Mouse (Mus musculus) lung, embryonic 16.5 days (tissue): ENCODE measurements around the gene Mslnl. TPM values are rescaled to one million over a fixed set of nuclear protein-coding genes. Genes with fewer than 3 reads are reported as not detected.

Experiments used
- ATAC-seq: fragments of 200-750 bp; cut with Nextera tagmentation; 2 replicates; pipeline ENCODE4 v1.8.0; 2017; ENCODE audit warnings: low read depth, mild to moderate bottlenecking, moderate library complexity
- H3K27ac ChIP-seq: fragments of 300-500 bp; sonication (generic); 2 replicates; pipeline ENCODE4 v1.5.1; 2014; ENCODE audit warnings: mild to moderate bottlenecking, control low read depth, low read length
- H3K27me3 ChIP-seq: fragments of 300-500 bp; sonication (generic); 2 replicates; pipeline ENCODE4 v1.6.1; 2014; ENCODE audit warnings: low read depth, low read length, mixed read lengths; ENCODE audit not compliant: control insufficient read depth, insufficient read depth
- H3K36me3 ChIP-seq: fragments of 300-500 bp; sonication (generic); 2 replicates; pipeline ENCODE4 v1.6.1; 2014; ENCODE audit warnings: low read length; ENCODE audit not compliant: control insufficient read depth, insufficient read depth
- H3K4me1 ChIP-seq: fragments of 300-500 bp; sonication (generic); replicated peaks from 2 replicates; pipeline ENCODE4 v1.6.1; 2014; ENCODE audit warnings: low read length, mixed read lengths; ENCODE audit not compliant: control insufficient read depth, insufficient read depth
- H3K4me2 ChIP-seq: fragments of 300-500 bp; sonication (generic); 2 replicates; pipeline ENCODE4 v1.6.1; 2014; ENCODE audit warnings: low read depth, low read length, control low read depth
- H3K4me3 ChIP-seq: fragments of 300-500 bp; sonication (generic); 2 replicates; pipeline ENCODE4 v1.5.1; 2014; ENCODE audit warnings: mild to moderate bottlenecking, low read length, control low read depth
- H3K9ac ChIP-seq: fragments of 300-500 bp; sonication (generic); 2 replicates; pipeline ENCODE4 v1.6.1; 2014; ENCODE audit warnings: low read length, control low read depth
- H3K9me3 ChIP-seq: fragments of 300-500 bp; sonication (generic); 2 replicates; pipeline ENCODE4 v1.6.1; 2016; ENCODE audit warnings: low read length; ENCODE audit not compliant: control insufficient read depth
- WGBS: fragments of 180-500 bp; shearing (Covaris S2); extraction: QIAGEN DNeasy Blood & Tissue Kit; methylation state at CpG from one replicate; pipeline ENCODE4 v1.1.7; 2014; 5-methylcytosine and 5-hydroxymethylcytosine counted together
- polyA plus RNA-seq: library from polyadenylated mRNA; unstranded; fragments of >200 nt; fragmentation: Nextera tagmentation; extraction: Ambion mirVana; gene quantifications from 2 replicates; pipeline ENCODE4 v1.2.1, GENCODE M21; 2015

Mslnl gene
- polyA plus RNA-seq, 1 experiment from 2014 or later: 1.4 TPM

GRCm38 (mm10) chr17:25773549-25774120 lies 37.8 kb downstream of the Mslnl start, which contains the start of gene Narfl:
Gene Narfl, plus strand, starts transcription at chr17:25773776.
- H3K4me3 ChIP-seq: peak within 1 kb of the TSS; percentile 64
- no peak within 1 kb of the TSS for H3K27ac ChIP-seq
- H3K36me3 ChIP-seq: 0 out of 2 replicates have a peak, but pooled peaks cover 2% of the 10 kb centered on the region
- peaks cover 7% of the 10 kb centered on the region for H3K4me1 ChIP-seq
- peak within 1 kb of the TSS; percentile 88 for H3K4me2 ChIP-seq
- no peaks in the 10 kb centered on the region for H3K27me3 ChIP-seq
- under 1% methylated on average over 37 of the region's 37 CpGs for WGBS
- peak; percentile 92 for ATAC-seq
- H3K9ac ChIP-seq: peak within 1 kb of the TSS; percentile 84
- H3K9me3 ChIP-seq: no peaks in the 10 kb centered on the region

DNA sequence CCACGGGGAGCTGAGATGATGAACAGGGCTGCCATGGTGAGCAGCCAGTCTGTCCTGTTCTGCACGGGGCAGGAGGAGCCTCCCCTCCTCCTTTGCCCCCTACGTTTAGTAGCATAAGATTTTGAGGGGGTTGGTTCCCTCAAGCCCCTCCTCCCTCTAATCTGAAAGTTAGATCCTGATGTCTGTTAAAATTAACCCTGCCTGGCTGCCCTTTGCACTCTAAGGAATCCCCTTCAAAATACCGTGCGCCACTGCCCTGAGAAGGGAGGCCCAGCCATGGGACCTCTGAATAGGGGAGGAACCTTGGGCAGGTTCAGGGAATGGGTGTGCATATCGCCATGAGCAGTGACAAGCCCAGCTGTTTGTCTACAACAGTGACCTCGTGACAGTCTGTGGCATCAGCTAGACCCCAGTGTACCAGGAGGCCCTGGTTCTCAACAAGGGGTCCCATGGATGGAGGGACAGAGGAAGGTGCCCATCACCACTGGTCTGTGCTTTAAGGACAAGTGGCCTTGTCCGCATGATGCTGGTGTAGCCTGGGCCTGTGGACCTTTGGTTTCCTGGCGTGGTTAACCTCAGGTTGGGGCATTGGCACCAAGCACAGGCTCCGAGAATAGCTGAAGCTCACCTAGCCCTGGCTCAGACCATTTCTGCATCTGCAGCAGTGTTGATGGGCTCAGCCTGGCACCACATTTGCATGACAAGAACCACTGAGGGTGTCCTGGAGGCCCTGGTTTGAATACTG lies 39.6 kb downstream of the Mslnl start:
- WGBS: 71% methylated on average over 10 of the region's 10 CpGs
- ATAC-seq: no peak
- Histone ChIP-seq H3K4me2 (no peak overlapping the region), H3K36me3 (peaks cover 10% of the 10 kb centered on the region), H3K27me3 (no peaks in the 10 kb centered on the region), H3K27ac (no peak overlapping the region), H3K9ac (no peak overlapping the region), H3K4me3 (no peak overlapping the region), H3K9me3 (no peaks in the 10 kb centered on the region), H3K4me1 (peaks cover 7% of the 10 kb centered on the region)

DNA sequence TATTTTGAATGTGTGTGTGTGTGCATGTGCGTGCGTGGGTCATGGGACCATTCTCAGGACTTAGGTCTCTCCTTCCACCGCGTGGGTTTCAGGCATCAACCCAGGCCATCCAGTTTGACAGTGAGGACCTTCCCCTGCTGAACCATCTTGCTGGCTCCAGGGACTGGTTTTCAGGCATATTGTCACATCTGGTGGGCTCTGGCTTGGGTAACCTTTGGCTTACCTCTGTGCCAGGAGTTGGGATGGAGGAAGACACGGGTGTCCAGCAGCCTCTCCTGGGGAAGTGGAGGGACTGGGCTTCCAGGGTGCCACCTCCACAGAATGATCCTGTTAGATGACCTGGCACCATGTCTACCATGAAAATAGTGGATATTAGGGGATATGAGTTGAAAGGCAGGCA lies 42.1 kb downstream of the Mslnl start:
- ATAC-seq: no peak
- 88% methylated on average over 5 of the region's 5 CpGs for WGBS
- no peak overlapping the region for H3K9ac ChIP-seq
- H3K4me1 ChIP-seq: peaks cover 7% of the 10 kb centered on the region
- H3K4me3 ChIP-seq: no peak overlapping the region
- no peaks in the 10 kb centered on the region for H3K9me3 ChIP-seq
- no peak overlapping the region for H3K27ac ChIP-seq
- H3K36me3 ChIP-seq: peaks cover 25% of the 10 kb centered on the region
- H3K27me3 ChIP-seq: no peaks in the 10 kb centered on the region
- no peak overlapping the region for H3K4me2 ChIP-seq

DNA sequence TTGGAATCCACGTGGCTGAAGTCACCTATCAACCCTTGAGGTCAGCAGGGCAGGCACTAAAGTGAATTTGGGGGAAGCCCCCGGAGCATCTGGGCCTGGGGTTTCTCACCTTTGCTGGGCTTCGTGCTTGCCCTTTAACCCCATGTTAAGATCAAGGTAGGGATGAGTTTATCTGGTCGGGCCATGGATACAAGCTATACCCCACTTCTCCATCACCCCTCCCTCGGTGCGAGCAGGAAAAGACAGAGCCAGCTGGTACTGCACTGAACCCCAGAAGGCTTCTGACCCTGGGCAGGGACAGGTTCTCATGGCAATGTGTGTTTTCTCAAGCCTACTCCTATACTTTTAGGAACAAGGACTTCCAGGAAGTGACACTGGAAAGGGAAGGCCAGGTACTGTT lies 45.5 kb downstream of the Mslnl start:
- no peak for ATAC-seq
- Histone ChIP-seq H3K4me3 (no peak overlapping the region), H3K4me1 (peaks cover 11% of the 10 kb centered on the region), H3K4me2 (no peak overlapping the region), H3K27ac (no peak overlapping the region), H3K36me3 (peaks cover 26% of the 10 kb centered on the region), H3K27me3 (no peaks in the 10 kb centered on the region), H3K9me3 (no peaks in the 10 kb centered on the region), H3K9ac (no peak overlapping the region)
- 71% methylated on average over 6 of the region's 6 CpGs for WGBS

DNA sequence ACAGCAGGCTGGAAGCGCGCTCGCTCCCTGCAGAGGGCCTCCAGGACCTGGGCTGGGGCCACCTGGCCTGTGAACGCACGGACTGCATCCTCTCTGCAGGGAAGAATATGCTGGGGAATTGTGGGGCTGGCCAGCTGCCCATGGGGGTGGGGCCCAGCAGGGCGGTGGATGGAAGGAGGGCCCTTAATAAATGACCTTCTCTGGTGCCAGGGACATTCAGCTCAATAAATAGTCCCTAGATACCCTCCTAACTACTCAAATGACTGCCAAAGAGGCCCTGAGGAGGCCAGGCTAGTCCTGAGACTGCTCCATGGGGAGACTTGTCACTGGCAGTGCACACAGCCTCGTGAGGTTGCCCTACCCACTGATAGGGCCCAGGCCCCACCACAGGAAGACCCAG lies 47.2 kb downstream of the Mslnl start:
- Histone ChIP-seq H3K27me3 (no peaks in the 10 kb centered on the region), H3K36me3 (peaks cover 30% of the 10 kb centered on the region), H3K4me1 (peaks cover 11% of the 10 kb centered on the region), H3K4me3 (no peak overlapping the region), H3K9me3 (no peaks in the 10 kb centered on the region), H3K27ac (no peak overlapping the region), H3K9ac (no peak overlapping the region), H3K4me2 (no peak overlapping the region)
- 73% methylated on average over 7 of the region's 7 CpGs for WGBS
- no peak for ATAC-seq

GRCm38 (mm10) chr17:25783861-25784574 lies 48.2 kb downstream of the Mslnl start:
- Histone ChIP-seq H3K9me3 (no peaks in the 10 kb centered on the region), H3K27me3 (no peaks in the 10 kb centered on the region), H3K4me1 (peaks cover 11% of the 10 kb centered on the region), H3K4me2 (peak overlapping the region; percentile 65), H3K9ac (peak overlapping the region; percentile 83), H3K27ac (no peak overlapping the region), H3K36me3 (peaks cover 33% of the 10 kb centered on the region), H3K4me3 (peak overlapping the region; percentile 84)
- 67% methylated on average over 15 of the region's 15 CpGs for WGBS
- ATAC-seq: no peak

DNA sequence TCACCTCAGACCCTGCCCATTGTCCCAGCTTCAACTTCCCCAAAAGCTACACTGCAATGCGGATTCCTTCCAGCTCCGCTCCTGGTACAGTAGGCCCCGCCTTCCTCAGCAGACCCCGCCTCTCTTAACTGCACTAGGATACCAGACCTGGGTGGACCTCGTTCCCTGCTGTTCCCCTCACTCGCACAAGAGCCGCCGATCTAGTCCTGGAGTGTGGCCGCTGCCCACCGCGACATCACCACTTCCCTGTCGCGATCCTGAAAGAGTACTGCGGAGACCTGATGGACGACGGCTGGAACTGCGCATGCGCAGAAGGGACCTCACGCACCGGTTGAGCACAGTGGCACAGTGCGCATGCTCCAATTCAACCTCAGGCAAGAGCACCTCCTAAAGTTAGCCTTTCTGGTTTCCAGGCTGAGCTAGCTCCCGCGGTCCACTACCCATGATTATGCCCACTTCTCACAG lies 49.5 kb downstream of the Mslnl start, which contains the start of gene Haghl:
Haghl (minus strand) TSS at position 393 of the 465 bp plus-strand sequence.
- Histone ChIP-seq H3K9me3 (no peaks in the 10 kb centered on the region), H3K36me3 (peaks cover 34% of the 10 kb centered on the region), H3K4me2 (peak within 1 kb of the TSS; percentile 65), H3K27ac (peak within 1 kb of the TSS; percentile 84), H3K4me1 (peaks cover 11% of the 10 kb centered on the region), H3K9ac (peak within 1 kb of the TSS; percentile 83), H3K4me3 (peak within 1 kb of the TSS; percentile 84), H3K27me3 (no peaks in the 10 kb centered on the region)
- under 1% methylated on average over 23 of the region's 23 CpGs for WGBS
- peak; percentile 89 for ATAC-seq

- no peaks in the 10 kb centered on the region for H3K9me3 ChIP-seq
- peaks cover 34% of the 10 kb centered on the region for H3K36me3 ChIP-seq
- no peak for ATAC-seq
- peak within 1 kb of the TSS; percentile 65 for H3K4me2 ChIP-seq
- peak within 1 kb of the TSS; percentile 83 for H3K9ac ChIP-seq
- peaks cover 18% of the 10 kb centered on the region for H3K4me1 ChIP-seq
- 79% methylated on average over 3 of the region's 3 CpGs for WGBS
- peak within 1 kb of the TSS; percentile 84 for H3K27ac ChIP-seq
- H3K27me3 ChIP-seq: no peaks in the 10 kb centered on the region
- peak within 1 kb of the TSS; percentile 84 for H3K4me3 ChIP-seq
Measured at GRCm38 (mm10) chr17:25786280-25786679, 50.4 kb downstream of the Mslnl start, which contains the start of gene Ccdc78. Gene Ccdc78, plus strand, starts transcription at chr17:25786580.
